Mouse (Mus musculus): ENCODE results near the gene Snn. TPM values are rescaled to one million over a fixed set of nuclear protein-coding genes. Genes with fewer than 3 reads are reported as not detected.
A peak's percentile ranks its signal among the peaks of the same experiment; 100 is the strongest.

The Snn gene
- polyA plus RNA-seq, 1 experiment from 2014 or later = 44.7 TPM

DNA sequence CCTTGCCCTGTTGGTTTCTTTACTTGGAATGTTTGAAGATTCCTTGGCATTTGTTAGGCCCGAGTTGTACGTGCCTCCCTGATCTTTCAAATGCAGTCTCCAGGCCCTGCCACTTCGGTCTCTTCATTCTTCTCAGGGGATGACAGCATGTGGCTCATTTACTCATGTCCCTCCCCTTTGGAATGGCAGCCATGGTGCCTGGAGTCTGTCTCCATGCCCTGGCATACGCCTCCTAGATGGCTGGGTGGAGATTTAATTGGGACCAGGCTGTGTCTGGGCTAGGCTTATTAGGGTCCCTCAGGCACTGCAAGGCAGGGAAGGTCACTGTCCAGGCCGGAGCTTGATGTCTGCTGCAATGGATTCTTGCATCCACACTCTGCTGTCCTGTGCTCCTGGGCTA, 4.8 kb upstream of the Snn start:
- H3K27me3 ChIP-seq (ENCODE audit: control insufficient read depth, insufficient read depth, low read length) = no peaks in the 10 kb centered on the region
- 69% methylated on average over 5 of the region's 5 CpGs for WGBS (ENCODE audit: insufficient replicate concordance)
- H3K9me3 ChIP-seq (replicated peaks; ENCODE audit: control insufficient read depth, low read length) = no peaks in the 10 kb centered on the region
- no peak overlapping the region for H3K4me3 ChIP-seq (ENCODE audit: low read depth, low read length)
- no peak overlapping the region for H3K4me2 ChIP-seq
- H3K36me3 ChIP-seq (ENCODE audit: control insufficient read depth, insufficient read depth, low read length) = no peaks in the 10 kb centered on the region
- H3K9ac ChIP-seq (ENCODE audit: low read depth, low read length) = no peak overlapping the region
- ATAC-seq (replicated peaks; ENCODE audit: insufficient number of reproducible peaks, low FRiP score, low TSS enrichment) = no peak
- H3K27ac ChIP-seq (ENCODE audit: low read depth, low read length) = no peak overlapping the region
- H3K4me1 ChIP-seq (ENCODE audit: control insufficient read depth, insufficient read depth, low read length) = no peaks in the 10 kb centered on the region

DNA sequence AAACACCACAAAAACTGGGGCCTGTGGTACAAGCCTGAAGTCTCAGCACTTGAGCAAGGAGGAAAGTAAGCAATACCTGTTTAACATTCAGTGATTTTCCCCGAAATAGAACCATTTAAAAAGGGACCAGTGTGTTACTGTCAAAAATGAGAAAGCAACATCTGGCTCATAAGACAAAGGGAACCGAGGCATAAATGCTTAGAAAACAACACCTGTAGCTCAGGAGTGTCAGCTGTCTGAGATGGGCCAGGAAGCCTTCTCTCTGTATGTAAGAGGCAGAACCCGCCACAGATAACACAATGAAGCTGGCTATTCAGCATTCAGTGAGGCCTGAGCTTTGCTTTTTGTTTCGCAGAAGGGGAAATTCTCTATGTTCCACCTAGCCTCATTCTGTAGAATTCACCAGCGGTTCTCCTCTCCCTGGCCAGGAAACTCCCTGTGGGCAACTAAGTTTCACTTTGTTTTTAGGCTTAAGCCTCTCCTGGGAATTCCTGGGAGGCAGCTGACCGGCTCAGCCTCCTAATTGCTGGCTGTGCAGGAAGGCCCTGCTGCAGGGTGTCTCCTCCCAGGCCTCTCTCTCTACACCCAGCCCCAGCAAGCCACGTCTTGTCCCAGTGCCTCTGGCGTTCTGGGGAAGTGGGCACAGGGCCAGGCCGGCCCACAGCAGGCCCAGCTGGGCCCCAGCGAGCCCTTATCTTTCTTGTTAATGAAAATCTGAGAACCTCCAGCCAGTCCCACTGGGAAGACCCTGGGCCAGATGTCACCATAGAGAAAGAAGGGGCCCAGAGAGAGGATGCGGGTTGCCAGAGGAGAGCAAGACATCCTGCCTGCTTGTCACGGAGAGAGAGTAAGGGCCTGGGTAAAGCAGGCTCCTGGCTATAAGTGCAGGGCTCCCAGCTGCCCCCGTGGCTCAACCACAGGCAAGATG, 2.3 kb downstream of the Snn start:
- Histone ChIP-seq H3K36me3 (ENCODE audit: control insufficient read depth, insufficient read depth, low read length) (no peaks in the 10 kb centered on the region), H3K4me3 (ENCODE audit: low read depth, low read length) (no peak overlapping the region), H3K9me3 (replicated peaks; ENCODE audit: control insufficient read depth, low read length) (no peaks in the 10 kb centered on the region), H3K4me2 (peak overlapping the region; percentile 19), H3K27ac (ENCODE audit: low read depth, low read length) (peak overlapping the region; percentile 93), H3K4me1 (ENCODE audit: control insufficient read depth, insufficient read depth, low read length) (peaks cover 35% of the 10 kb centered on the region), H3K27me3 (ENCODE audit: control insufficient read depth, insufficient read depth, low read length) (no peaks in the 10 kb centered on the region), H3K9ac (ENCODE audit: low read depth, low read length) (peak overlapping the region; percentile 44)
- 18% methylated on average over 13 of the region's 13 CpGs for WGBS (ENCODE audit: insufficient replicate concordance)
- ATAC-seq (replicated peaks; ENCODE audit: insufficient number of reproducible peaks, low FRiP score, low TSS enrichment) = peak; percentile 47

- Histone ChIP-seq H3K27ac (ENCODE audit: low read depth, low read length) (no peak overlapping the region), H3K4me3 (ENCODE audit: low read depth, low read length) (no peak overlapping the region), H3K9me3 (replicated peaks; ENCODE audit: control insufficient read depth, low read length) (no peaks in the 10 kb centered on the region), H3K27me3 (ENCODE audit: control insufficient read depth, insufficient read depth, low read length) (no peaks in the 10 kb centered on the region), H3K4me1 (ENCODE audit: control insufficient read depth, insufficient read depth, low read length) (peaks cover 40% of the 10 kb centered on the region), H3K4me2 (no peak overlapping the region), H3K36me3 (ENCODE audit: control insufficient read depth, insufficient read depth, low read length) (no peaks in the 10 kb centered on the region), H3K9ac (ENCODE audit: low read depth, low read length) (no peak overlapping the region)
- ATAC-seq (replicated peaks; ENCODE audit: insufficient number of reproducible peaks, low FRiP score, low TSS enrichment) = no peak
- 75% methylated on average over 4 of the region's 4 CpGs for WGBS (ENCODE audit: insufficient replicate concordance)
Measured at GRCm38 (mm10) chr16:11064341-11064740, 3.6 kb downstream of the Snn start.

GRCm38 (mm10) chr16:11064742-11065141, 4.0 kb downstream of the Snn start:
- H3K9me3 ChIP-seq (replicated peaks; ENCODE audit: control insufficient read depth, low read length) = no peaks in the 10 kb centered on the region
- H3K4me3 ChIP-seq (ENCODE audit: low read depth, low read length) = no peak overlapping the region
- no peaks in the 10 kb centered on the region for H3K36me3 ChIP-seq (ENCODE audit: control insufficient read depth, insufficient read depth, low read length)
- no peak overlapping the region for H3K27ac ChIP-seq (ENCODE audit: low read depth, low read length)
- H3K9ac ChIP-seq (ENCODE audit: low read depth, low read length) = no peak overlapping the region
- 82% methylated on average over 6 of the region's 6 CpGs for WGBS (ENCODE audit: insufficient replicate concordance)
- H3K27me3 ChIP-seq (ENCODE audit: control insufficient read depth, insufficient read depth, low read length) = no peaks in the 10 kb centered on the region
- H3K4me2 ChIP-seq = no peak overlapping the region
- peaks cover 40% of the 10 kb centered on the region for H3K4me1 ChIP-seq (ENCODE audit: control insufficient read depth, insufficient read depth, low read length)
- no peak for ATAC-seq (replicated peaks; ENCODE audit: insufficient number of reproducible peaks, low FRiP score, low TSS enrichment)

DNA sequence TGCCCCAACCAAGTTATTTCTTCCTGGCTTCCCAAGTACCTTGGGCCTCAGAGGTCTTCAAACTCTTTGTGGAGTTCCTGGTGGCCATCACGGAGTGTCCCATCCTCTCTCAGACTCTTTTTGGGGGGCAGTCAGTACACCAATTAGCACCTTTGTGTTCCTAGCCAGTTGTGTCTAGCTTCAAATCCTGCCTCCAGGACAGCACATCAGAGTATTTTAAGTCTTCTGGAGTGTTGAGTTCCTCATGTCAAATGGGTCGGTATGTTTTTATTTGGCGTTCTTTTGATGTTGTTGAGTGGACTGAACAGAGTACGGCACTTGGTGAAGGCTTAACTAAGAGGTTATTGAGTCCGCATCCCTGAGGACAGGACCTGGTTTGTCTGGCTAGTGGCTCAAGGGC, 4.7 kb downstream of the Snn start:
- H3K4me1 ChIP-seq (ENCODE audit: control insufficient read depth, insufficient read depth, low read length) = peaks cover 40% of the 10 kb centered on the region
- no peak for ATAC-seq (replicated peaks; ENCODE audit: insufficient number of reproducible peaks, low FRiP score, low TSS enrichment)
- H3K4me2 ChIP-seq = peak overlapping the region; percentile 85
- no peaks in the 10 kb centered on the region for H3K36me3 ChIP-seq (ENCODE audit: control insufficient read depth, insufficient read depth, low read length)
- no peak overlapping the region for H3K27ac ChIP-seq (ENCODE audit: low read depth, low read length)
- H3K9ac ChIP-seq (ENCODE audit: low read depth, low read length) = peak overlapping the region; percentile 59; the same call in 1 of the 2 replicates
- H3K4me3 ChIP-seq (ENCODE audit: low read depth, low read length) = peak overlapping the region; percentile 82
- WGBS (ENCODE audit: insufficient replicate concordance) = 57% methylated on average over 5 of the region's 5 CpGs
- H3K9me3 ChIP-seq (replicated peaks; ENCODE audit: control insufficient read depth, low read length) = no peaks in the 10 kb centered on the region
- H3K27me3 ChIP-seq (ENCODE audit: control insufficient read depth, insufficient read depth, low read length) = no peaks in the 10 kb centered on the region

GRCm38 (mm10) chr16:11066029-11066832, 5.5 kb downstream of the Snn start, which contains the start of gene Litaf:
Litaf (minus strand) TSS chr16:11066157.
- peak within 1 kb of the TSS; percentile 82 for H3K4me3 ChIP-seq (ENCODE audit: low read depth, low read length)
- under 1% methylated on average over 78 of the region's 78 CpGs for WGBS (ENCODE audit: insufficient replicate concordance)
- peak; percentile 96 for ATAC-seq (replicated peaks; ENCODE audit: insufficient number of reproducible peaks, low FRiP score, low TSS enrichment)
- H3K4me2 ChIP-seq = peak within 1 kb of the TSS; percentile 85
- peak within 1 kb of the TSS; percentile 95 for H3K9ac ChIP-seq (ENCODE audit: low read depth, low read length)
- H3K27me3 ChIP-seq (ENCODE audit: control insufficient read depth, insufficient read depth, low read length) = no peaks in the 10 kb centered on the region
- H3K4me1 ChIP-seq (ENCODE audit: control insufficient read depth, insufficient read depth, low read length) = peaks cover 40% of the 10 kb centered on the region
- peak within 1 kb of the TSS; percentile 95 for H3K27ac ChIP-seq (ENCODE audit: low read depth, low read length)
- H3K36me3 ChIP-seq (ENCODE audit: control insufficient read depth, insufficient read depth, low read length) = no peaks in the 10 kb centered on the region
- no peaks in the 10 kb centered on the region for H3K9me3 ChIP-seq (replicated peaks; ENCODE audit: control insufficient read depth, low read length)

DNA sequence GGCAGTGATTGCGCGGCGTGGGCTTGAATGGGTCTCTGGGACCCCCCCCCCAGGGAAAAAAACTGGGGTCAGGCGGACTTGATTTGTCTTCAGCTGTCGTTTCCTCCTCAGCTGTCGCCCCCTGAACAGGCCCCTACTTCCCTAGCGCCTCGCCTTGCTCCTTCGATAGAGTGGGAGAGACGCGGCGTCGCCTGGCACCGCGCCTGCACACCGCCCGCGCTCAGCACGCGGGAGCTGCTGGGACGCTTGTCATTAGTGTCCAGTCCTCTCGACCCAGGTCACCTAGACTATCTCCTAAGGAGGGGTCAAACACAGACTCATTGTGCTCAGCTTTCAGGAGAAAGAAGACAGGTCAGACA, 6.1 kb downstream of the Snn start:
- Histone ChIP-seq H3K4me1 (ENCODE audit: control insufficient read depth, insufficient read depth, low read length) (peaks cover 40% of the 10 kb centered on the region), H3K27ac (ENCODE audit: low read depth, low read length) (peak overlapping the region; percentile 95), H3K4me2 (peak overlapping the region; percentile 85), H3K9me3 (replicated peaks; ENCODE audit: control insufficient read depth, low read length) (no peaks in the 10 kb centered on the region), H3K9ac (ENCODE audit: low read depth, low read length) (peak overlapping the region; percentile 95), H3K4me3 (ENCODE audit: low read depth, low read length) (peak overlapping the region; percentile 82), H3K27me3 (ENCODE audit: control insufficient read depth, insufficient read depth, low read length) (no peaks in the 10 kb centered on the region), H3K36me3 (ENCODE audit: control insufficient read depth, insufficient read depth, low read length) (0 out of 2 replicates have a peak, but pooled peaks cover 2% of the 10 kb centered on the region)
- ATAC-seq (replicated peaks; ENCODE audit: insufficient number of reproducible peaks, low FRiP score, low TSS enrichment) = no peak
- WGBS (ENCODE audit: insufficient replicate concordance) = under 1% methylated on average over 22 of the region's 22 CpGs

DNA sequence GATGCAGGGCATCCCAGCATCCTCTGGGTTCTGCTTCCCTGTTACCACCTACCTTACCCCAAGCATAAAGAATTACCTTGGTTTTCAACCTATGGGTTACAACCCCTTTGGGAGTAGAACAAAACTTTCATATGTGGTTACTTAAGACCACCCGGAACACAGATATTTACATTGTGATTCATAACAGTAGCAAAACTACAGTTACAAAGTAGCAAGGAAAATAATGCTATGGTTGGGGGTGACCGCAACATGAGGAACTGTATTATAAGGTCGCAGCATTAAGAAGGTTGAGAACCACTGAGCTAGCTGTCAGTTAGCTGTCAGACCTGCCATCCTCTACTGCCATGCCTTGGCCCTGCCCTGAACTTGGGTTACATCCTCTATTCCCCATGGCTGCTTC, 7.9 kb downstream of the Snn start:
- peak overlapping the region; percentile 85 for H3K4me2 ChIP-seq
- peaks cover 33% of the 10 kb centered on the region for H3K4me1 ChIP-seq (ENCODE audit: control insufficient read depth, insufficient read depth, low read length)
- no peaks in the 10 kb centered on the region for H3K27me3 ChIP-seq (ENCODE audit: control insufficient read depth, insufficient read depth, low read length)
- peaks cover 14% of the 10 kb centered on the region; the same call in 1 of the 2 replicates for H3K36me3 ChIP-seq (ENCODE audit: control insufficient read depth, insufficient read depth, low read length)
- no peaks in the 10 kb centered on the region for H3K9me3 ChIP-seq (replicated peaks; ENCODE audit: control insufficient read depth, low read length)
- no peak overlapping the region for H3K27ac ChIP-seq (ENCODE audit: low read depth, low read length)
- ATAC-seq (replicated peaks; ENCODE audit: insufficient number of reproducible peaks, low FRiP score, low TSS enrichment) = no peak
- H3K9ac ChIP-seq (ENCODE audit: low read depth, low read length) = no peak overlapping the region
- no peak overlapping the region for H3K4me3 ChIP-seq (ENCODE audit: low read depth, low read length)
- 89% methylated on average over 3 of the region's 3 CpGs for WGBS (ENCODE audit: insufficient replicate concordance)

All from heart, embryonic 11.5 days (tissue).